Mouse (Mus musculus) lung, embryonic 14.5 days (tissue): ENCODE measurements around the gene Slc35a3. TPM values are rescaled to one million over a fixed set of nuclear protein-coding genes. Genes with fewer than 3 reads are reported as not detected.
"Not testable (repeated sequence)": the region's sequence is repeated elsewhere in the genome, so short reads cannot be mapped to it uniquely, and the experiment has no call there.

Source experiments
- ATAC-seq: fragments of 200-750 bp; cut with Nextera tagmentation; 2 replicates; pipeline ENCODE4 v1.8.0; 2017; ENCODE audit warnings: mild to moderate bottlenecking, moderate TSS enrichment, moderate library complexity; ENCODE audit not compliant: insufficient read depth
- DNase-seq: peaks from one replicate; pipeline ENCODE4 v3.0.0-alpha.2; 2015
- H3K27ac ChIP-seq: fragments of 300-500 bp; sonication (generic); 2 replicates; pipeline ENCODE4 v1.5.1; 2014; ENCODE audit warnings: low read depth, mild to moderate bottlenecking, moderate library complexity
- H3K27me3 ChIP-seq: fragments of 300-500 bp; sonication (generic); 2 replicates; pipeline ENCODE4 v1.6.1; 2014; ENCODE audit warnings: low read length, control low read depth; ENCODE audit not compliant: insufficient read depth
- H3K36me3 ChIP-seq: fragments of 300-500 bp; sonication (generic); 2 replicates; pipeline ENCODE4 v1.6.1; 2014; ENCODE audit warnings: control low read depth; ENCODE audit not compliant: insufficient read depth
- H3K4me1 ChIP-seq: fragments of 300-500 bp; sonication (generic); 2 replicates; pipeline ENCODE4 v1.6.1; 2014; ENCODE audit warnings: antibody characterized with exemption, control low read depth; ENCODE audit not compliant: insufficient read depth
- H3K4me2 ChIP-seq: fragments of 300-500 bp; sonication (generic); 2 replicates; pipeline ENCODE4 v1.6.1; 2014; ENCODE audit warnings: mild to moderate bottlenecking
- H3K4me3 ChIP-seq: fragments of 300-500 bp; sonication (generic); 2 replicates; pipeline ENCODE4 v1.5.1; 2014; ENCODE audit warnings: low read depth, low read length
- H3K9ac ChIP-seq: fragments of 300-500 bp; sonication (generic); 2 replicates; pipeline ENCODE4 v1.6.1; 2014
- H3K9me3 ChIP-seq: fragments of 300-500 bp; sonication (generic); 2 replicates; pipeline ENCODE4 v1.6.1; 2016; ENCODE audit warnings: low read depth, low read length, control low read depth
- CTCF ChIP-seq: IDR thresholded peaks from 2 replicates; pipeline ENCODE4 v1.5.1; 2016; ENCODE audit warnings: antibody characterized with exemption, low read depth
- WGBS: fragments of 180-500 bp; shearing (Covaris S2); extraction: QIAGEN DNeasy Blood & Tissue Kit; methylation state at CpG from one replicate; pipeline ENCODE4 v1.1.7; 2014; 5-methylcytosine and 5-hydroxymethylcytosine counted together
- polyA plus RNA-seq: library from polyadenylated mRNA; unstranded; fragments of >200 nt; fragmentation: Nextera tagmentation; extraction: Ambion mirVana; gene quantifications from 2 replicates; pipeline ENCODE4 v1.2.1, GENCODE M21; 2014

Gene Slc35a3
- 13.1 and 16.1 TPM in 2 replicates for polyA plus RNA-seq

DNA sequence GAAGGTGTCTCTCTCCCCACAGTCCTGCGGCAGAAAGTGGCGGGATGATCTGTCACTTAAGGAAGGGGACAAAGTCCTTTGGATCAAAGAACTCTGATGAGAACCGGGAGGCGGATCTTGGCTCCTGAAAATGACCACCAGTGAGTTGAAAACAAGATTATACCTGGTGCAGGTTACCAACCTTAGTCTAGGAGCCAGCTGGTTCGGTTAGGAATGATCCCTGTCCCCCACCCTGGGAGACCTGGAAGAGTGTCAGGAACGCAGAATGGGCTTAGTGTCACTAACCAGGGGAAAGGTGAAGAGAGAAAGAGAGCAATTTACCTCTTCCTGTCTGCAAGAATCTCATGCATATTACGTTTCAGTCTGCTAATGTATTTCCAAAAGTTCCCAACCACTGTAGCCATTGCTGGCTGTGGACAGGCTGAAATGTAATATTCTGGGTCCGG is at the start of gene Slc35a3:
Slc35a3 (minus strand) TSS at position 396 of the 446 bp plus-strand sequence.
- Histone ChIP-seq H3K4me2 (peak within 1 kb of the TSS; percentile 82), H3K36me3 (no peaks in the 10 kb centered on the region), H3K4me3 (peak within 1 kb of the TSS; percentile 92), H3K27me3 (no peaks in the 10 kb centered on the region), H3K9me3 (no peaks in the 10 kb centered on the region), H3K27ac (peak within 1 kb of the TSS; percentile 80; the same call in 1 of the 2 replicates), H3K4me1 (peaks cover 3% of the 10 kb centered on the region; the same call in 1 of the 2 replicates), H3K9ac (peak within 1 kb of the TSS; percentile 97)
- peak; percentile 20; the same call in 1 of the 2 replicates for ATAC-seq
- no peak for DNase-seq
- TF ChIP-seq CTCF, result no peak
- WGBS, result 3% methylated on average over 8 of the region's 8 CpGs

DNA sequence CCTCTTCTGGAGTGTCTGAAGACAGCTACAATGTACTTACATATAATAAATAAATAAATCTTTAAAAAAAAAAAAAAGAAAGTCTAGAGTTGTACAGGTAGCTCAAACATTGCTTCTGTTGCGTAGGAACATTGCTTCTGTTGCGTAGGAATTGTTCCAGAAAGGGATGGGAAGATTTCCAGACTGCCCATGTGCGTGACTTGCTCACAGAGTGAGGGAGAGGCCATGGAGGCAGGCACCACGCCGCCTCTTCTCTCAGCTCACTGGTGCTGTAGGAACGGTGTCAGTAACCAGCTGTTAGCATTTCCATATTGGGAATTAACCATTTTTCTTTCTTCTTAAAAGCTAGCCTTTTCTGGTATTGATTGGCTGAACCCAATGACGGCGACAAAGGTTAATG is 40.2 kb upstream of the Slc35a3 start:
- H3K4me3 ChIP-seq, result no peak overlapping the region
- no peaks in the 10 kb centered on the region for H3K27me3 ChIP-seq
- WGBS, result 87% methylated on average over 8 of the region's 8 CpGs
- H3K4me1 ChIP-seq, result no peaks in the 10 kb centered on the region
- no peak for TF ChIP-seq CTCF
- H3K27ac ChIP-seq, result no peak overlapping the region
- no peak for ATAC-seq
- peaks cover 28% of the 10 kb centered on the region for H3K36me3 ChIP-seq
- no peaks in the 10 kb centered on the region for H3K9me3 ChIP-seq
- H3K9ac ChIP-seq, result no peak overlapping the region
- DNase-seq, result no peak
- no peak overlapping the region for H3K4me2 ChIP-seq

DNA sequence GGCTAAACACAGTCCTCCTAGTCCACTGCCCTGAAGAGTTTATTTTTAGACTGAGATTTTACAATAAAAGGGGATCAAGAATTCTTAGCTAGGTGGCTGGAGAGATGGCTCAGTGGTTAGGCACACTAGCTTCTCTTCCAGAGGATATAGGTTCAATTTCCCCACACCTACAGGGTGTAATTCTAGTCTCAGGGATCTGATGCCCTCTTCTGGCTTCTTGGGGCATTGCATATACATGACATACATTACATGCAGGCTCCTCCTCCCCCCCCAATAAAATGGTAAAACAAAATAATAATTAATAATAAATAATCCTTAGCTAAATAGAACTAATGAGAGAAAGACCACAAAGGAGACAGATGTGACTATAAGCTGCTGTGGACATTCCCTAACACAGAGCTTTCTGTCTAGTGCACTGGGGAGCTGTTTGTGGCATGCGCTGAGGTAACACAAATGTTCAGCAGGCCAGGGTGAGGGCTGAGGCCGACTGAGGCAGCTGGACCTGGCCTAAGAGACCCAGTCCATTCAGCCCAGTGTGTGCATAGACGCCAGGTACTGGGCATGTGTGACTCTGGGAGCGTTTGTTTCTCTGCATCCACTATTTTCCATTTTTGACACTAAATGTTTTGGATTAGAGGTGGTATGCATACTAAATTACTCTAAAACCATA is 38.7 kb upstream of the Slc35a3 start:
- Histone ChIP-seq H3K4me3 (no peak overlapping the region), H3K27me3 (no peaks in the 10 kb centered on the region), H3K27ac (no peak overlapping the region), H3K36me3 (peaks cover 16% of the 10 kb centered on the region), H3K4me1 (no peaks in the 10 kb centered on the region), H3K9ac (no peak overlapping the region), H3K9me3 (no peaks in the 10 kb centered on the region), H3K4me2 (no peak overlapping the region)
- ATAC-seq (peak; percentile 60; the same call in 1 of the 2 replicates), DNase-seq (peak; percentile 71)
- TF ChIP-seq CTCF, result peak; percentile 60
- WGBS, result 73% methylated on average over 4 of the region's 4 CpGs

DNA sequence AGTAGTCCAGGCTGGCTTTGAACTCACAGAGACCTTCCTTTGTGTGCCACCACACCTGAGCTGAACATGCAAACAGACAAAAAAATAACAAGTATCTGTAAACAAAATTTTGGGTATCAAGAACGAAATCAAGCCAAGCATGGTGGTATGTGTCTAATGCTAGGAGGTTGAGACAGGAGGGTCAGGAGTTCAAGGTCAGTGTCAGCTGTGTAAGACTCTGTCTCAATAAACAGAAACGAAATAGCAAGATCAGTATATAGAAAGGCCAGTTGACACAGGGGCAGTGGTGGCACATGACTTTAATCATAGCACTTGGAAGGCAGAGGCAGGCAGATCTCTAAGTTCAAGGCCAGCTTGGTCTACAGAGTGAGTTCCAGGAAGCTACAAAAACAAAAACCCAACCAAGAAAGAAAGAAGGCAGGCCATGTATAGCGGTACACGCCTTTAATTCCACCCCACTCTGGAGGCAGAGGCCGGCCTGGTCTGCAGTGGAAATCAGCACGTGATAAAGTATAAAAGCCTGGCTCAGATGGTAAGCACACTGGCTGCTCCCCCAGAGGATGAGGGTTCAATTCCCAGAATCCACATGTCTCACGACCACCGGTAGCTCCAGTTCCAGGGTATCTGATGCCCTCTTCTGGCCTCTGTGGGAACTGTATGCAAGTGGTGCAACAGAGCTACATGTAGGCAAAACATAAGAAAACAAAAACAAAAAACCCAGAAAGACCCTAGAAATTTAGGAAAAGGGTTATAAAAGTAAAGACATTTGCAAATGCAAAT is 36.0 kb upstream of the Slc35a3 start:
- Histone ChIP-seq H3K4me3 (no peak overlapping the region), H3K27ac (no peak overlapping the region), H3K36me3 (peaks cover 27% of the 10 kb centered on the region; the same call in 1 of the 2 replicates), H3K4me2 (no peak overlapping the region), H3K9me3 (no peaks in the 10 kb centered on the region), H3K9ac (no peak overlapping the region), H3K4me1 (no peaks in the 10 kb centered on the region), H3K27me3 (no peaks in the 10 kb centered on the region)
- ATAC-seq, result peak; percentile 23; the same call in 1 of the 2 replicates
- 59% methylated on average over 8 of the region's 8 CpGs for WGBS
- peak; percentile 72 for TF ChIP-seq CTCF
- peak; percentile 77 for DNase-seq

DNA sequence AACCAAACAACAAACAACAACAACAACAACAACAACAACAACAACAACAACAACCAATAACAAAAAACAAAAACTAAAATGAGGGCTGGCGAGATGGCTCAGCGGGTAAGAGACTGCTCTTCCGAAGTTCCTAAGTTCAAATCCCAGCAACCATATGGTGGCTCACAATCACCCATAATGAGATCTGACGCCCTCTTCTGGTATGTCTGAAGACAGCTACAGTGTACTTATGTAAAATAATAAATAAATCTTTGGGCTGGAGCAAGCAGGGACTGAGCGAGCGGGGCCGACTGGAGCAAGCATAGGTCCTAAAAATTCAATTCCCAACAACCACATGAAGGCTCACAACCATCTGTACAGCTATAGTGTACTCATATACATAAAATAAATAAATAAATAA is 35.0 kb upstream of the Slc35a3 start:
- H3K27me3 ChIP-seq, H3K27ac ChIP-seq, H3K4me3 ChIP-seq, H3K4me1 ChIP-seq, H3K9me3 ChIP-seq, DNase-seq, H3K4me2 ChIP-seq, ATAC-seq, H3K9ac ChIP-seq: not testable (repeated sequence)
- WGBS, result 91% methylated on average over 7 of the region's 7 CpGs
- H3K36me3 ChIP-seq, result peaks cover 31% of the 10 kb centered on the region

DNA sequence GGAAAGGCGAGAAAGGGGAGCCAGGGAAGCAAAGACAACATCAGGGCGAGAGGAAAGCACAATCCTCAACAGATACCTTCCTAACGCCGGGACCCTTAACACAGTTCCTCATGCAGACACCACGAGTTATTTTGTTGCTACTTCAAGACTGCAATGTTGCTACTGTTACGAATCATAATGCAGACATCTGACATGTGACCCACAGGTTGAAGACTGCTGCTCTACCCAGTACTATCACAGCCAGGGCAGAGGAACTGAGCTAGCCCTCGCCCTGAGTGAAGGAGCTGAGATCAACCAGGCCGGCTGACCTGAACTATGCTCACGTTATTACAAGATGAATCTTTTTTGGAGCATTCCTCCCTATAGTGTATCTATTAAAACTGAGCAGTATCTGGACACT is 28.3 kb upstream of the Slc35a3 start:
- Histone ChIP-seq H3K4me3 (no peak overlapping the region), H3K4me2 (no peak overlapping the region), H3K9me3 (no peaks in the 10 kb centered on the region), H3K9ac (no peak overlapping the region), H3K27me3 (no peaks in the 10 kb centered on the region), H3K4me1 (no peaks in the 10 kb centered on the region), H3K27ac (no peak overlapping the region), H3K36me3 (peaks cover 21% of the 10 kb centered on the region)
- DNase-seq, result no peak
- 66% methylated on average over 9 of the region's 9 CpGs for WGBS
- TF ChIP-seq CTCF, result no peak
- no peak for ATAC-seq

DNA sequence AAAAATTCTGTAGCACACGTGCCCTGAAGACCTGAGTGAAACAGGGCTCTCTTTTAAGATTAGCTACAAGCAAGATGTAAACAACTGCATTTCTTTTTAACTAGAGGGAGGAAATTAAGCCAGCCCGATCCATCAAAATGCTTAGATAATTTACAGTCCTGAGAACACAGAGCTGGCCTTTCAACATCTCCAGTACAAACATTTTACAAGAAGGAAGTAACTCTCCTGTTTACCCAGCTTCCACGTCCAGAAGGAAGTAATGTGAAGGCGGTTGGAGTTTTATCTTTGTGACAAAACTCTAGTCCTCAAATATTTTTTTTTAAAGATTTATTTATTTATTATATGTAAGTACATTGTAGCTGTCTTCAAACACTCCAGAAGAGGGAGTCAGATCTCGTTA is 27.5 kb upstream of the Slc35a3 start:
- ATAC-seq, result no peak
- H3K36me3 ChIP-seq, result peaks cover 16% of the 10 kb centered on the region

More for the DNA sequence above, 27.5 kb upstream of the Slc35a3 start:
- Histone ChIP-seq H3K4me1 (no peaks in the 10 kb centered on the region), H3K27me3 (no peaks in the 10 kb centered on the region), H3K9me3 (no peaks in the 10 kb centered on the region), H3K4me2 (no peak overlapping the region), H3K9ac (no peak overlapping the region), H3K4me3 (no peak overlapping the region), H3K27ac (no peak overlapping the region)
- DNase-seq, result no peak
- WGBS, result 43% methylated on average over 4 of the region's 5 CpGs
- TF ChIP-seq CTCF, result no peak
